Mouse (Mus musculus): ENCODE measurements around the gene Fmnl2. TPM values are rescaled to one million over a fixed set of nuclear protein-coding genes. Genes with fewer than 3 reads are reported as not detected.

Fmnl2 gene
- polyA plus RNA-seq, 1 experiment from 2014 or later = 13.7 TPM

DNA sequence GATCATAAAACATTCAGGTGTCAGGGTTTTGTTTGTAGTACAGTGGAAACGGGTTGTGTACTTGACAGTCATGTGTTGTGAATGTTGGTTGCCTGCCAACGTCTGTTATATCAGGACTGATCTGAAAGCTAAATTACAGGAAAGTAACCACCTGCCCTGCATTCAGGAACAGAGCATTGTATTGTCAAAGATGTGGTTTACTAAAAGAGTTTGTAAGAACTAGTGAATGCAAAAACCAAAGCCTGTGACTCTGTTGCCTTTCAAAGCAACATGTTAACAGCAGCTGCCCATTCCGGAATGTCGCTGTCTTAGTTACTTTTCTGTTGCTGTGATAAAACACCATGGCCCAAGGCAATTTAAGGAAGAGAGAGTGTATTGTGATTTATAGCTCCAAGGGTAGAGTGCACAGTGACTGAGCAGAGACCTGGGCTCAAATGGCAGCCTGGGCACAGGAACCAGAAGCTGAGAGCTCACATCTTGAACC is 121.7 kb downstream of the Fmnl2 start:
- H3K27me3 ChIP-seq = no peaks in the 10 kb centered on the region
- 32% methylated on average over 4 of the region's 4 CpGs for WGBS
- peaks cover 53% of the 10 kb centered on the region for H3K4me1 ChIP-seq
- peak overlapping the region; percentile 57; the same call in 1 of the 2 replicates for H3K27ac ChIP-seq
- ATAC-seq (ENCODE audit: insufficient number of reproducible peaks, insufficient read depth, low FRiP score, low TSS enrichment, low read depth) = no peak
- no peak overlapping the region for H3K4me2 ChIP-seq
- no peaks in the 10 kb centered on the region for H3K36me3 ChIP-seq
- no peak overlapping the region for H3K4me3 ChIP-seq
- H3K9me3 ChIP-seq = no peaks in the 10 kb centered on the region
- H3K9ac ChIP-seq = no peak overlapping the region

DNA sequence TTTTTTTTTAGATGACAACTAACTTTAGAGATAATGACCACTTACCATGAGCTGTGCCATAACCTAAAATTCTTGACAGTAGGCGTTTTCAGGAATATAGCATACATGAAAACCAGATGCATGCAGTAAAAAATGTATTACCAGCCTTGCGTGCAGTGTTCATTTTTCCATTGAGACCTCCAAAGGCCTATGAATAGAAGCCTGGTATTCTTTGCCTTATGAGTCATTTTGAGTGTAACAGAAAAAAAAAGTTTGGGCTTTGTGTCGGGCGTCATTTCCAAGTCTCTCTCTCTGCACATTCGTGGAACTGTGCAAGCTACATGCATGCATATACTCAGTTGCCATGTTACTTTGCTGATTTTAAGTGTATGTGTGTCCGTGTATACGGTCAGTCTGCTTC is 123.5 kb downstream of the Fmnl2 start:
- Histone ChIP-seq H3K4me3 (no peak overlapping the region), H3K9ac (no peak overlapping the region), H3K4me2 (no peak overlapping the region), H3K27ac (peak overlapping the region; percentile 60), H3K36me3 (no peaks in the 10 kb centered on the region), H3K4me1 (peaks cover 59% of the 10 kb centered on the region), H3K9me3 (no peaks in the 10 kb centered on the region), H3K27me3 (no peaks in the 10 kb centered on the region)
- WGBS = 58% methylated on average over 7 of the region's 7 CpGs
- no peak for ATAC-seq (ENCODE audit: insufficient number of reproducible peaks, insufficient read depth, low FRiP score, low TSS enrichment, low read depth)

DNA sequence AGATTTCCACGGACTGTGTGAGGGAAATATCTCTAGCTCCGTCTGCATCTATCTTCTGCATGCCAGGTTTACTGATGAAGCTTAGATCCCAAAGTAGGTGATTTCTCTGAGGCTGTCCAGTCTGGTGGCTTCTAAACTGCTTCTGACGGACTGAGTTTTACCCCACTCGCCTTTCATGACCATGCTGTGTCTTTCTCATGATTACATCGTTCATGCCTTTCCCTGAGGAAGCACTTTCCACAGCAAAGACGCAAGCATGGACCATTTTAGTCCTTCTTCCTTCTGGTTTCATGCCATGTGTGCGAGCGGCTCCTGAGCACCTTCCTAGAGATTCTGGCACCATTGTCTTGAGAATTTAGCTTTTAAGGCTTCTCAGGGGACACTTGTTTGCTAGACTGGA is 123.9 kb downstream of the Fmnl2 start:
- Histone ChIP-seq H3K27ac (peak overlapping the region; percentile 60), H3K4me3 (no peak overlapping the region), H3K27me3 (no peaks in the 10 kb centered on the region), H3K9me3 (no peaks in the 10 kb centered on the region), H3K9ac (no peak overlapping the region), H3K4me1 (peaks cover 57% of the 10 kb centered on the region), H3K36me3 (no peaks in the 10 kb centered on the region), H3K4me2 (no peak overlapping the region)
- ATAC-seq (ENCODE audit: insufficient number of reproducible peaks, insufficient read depth, low FRiP score, low TSS enrichment, low read depth) = no peak
- WGBS = 89% methylated on average over 8 of the region's 8 CpGs

DNA sequence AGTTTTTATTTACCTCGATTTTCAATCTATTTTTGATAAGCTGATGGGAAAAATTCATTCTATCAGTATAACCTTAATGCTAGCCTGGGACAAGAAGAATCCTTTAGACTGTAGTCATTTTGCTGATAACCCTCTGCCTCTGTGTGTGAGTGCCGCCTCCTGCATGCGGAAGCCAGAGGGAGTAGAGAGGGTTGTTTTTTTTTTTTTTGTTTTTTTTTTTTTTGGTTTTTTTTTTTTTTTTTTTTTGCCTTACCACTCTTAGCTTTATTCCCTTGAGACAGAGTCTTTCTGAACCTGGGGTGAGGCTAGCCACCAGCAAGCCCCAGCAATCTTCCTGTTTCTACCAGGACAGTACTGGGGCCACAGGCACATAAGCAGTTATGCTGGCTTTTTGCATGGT is 124.8 kb downstream of the Fmnl2 start:
- Histone ChIP-seq H3K9ac (no peak overlapping the region), H3K4me2 (no peak overlapping the region), H3K36me3 (no peaks in the 10 kb centered on the region), H3K27me3 (no peaks in the 10 kb centered on the region), H3K9me3 (no peaks in the 10 kb centered on the region), H3K4me1 (peaks cover 57% of the 10 kb centered on the region), H3K27ac (no peak overlapping the region), H3K4me3 (no peak overlapping the region)
- WGBS = 84% methylated on average over 3 of the region's 3 CpGs
- no peak for ATAC-seq (ENCODE audit: insufficient number of reproducible peaks, insufficient read depth, low FRiP score, low TSS enrichment, low read depth)

DNA sequence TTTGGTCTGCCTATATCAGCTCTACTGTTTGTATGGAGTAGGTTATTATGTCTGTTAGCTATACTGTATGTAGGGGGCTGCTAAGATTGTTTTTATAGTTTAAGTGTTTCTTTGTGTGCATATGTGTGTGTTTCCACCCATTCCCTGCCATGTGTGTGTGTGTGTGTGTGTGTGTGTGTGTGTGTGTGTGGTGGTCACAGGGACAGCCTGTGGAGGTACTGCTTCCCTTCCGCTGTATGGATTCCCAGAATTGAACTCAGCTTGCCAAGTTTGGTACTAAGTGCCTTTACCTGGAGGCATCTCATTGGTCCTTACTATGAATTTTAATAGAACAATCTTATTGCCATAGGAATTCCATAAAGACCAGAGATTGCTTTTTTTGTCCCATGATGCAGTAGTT is 126.9 kb downstream of the Fmnl2 start:
- 90% methylated on average over 1 of the region's 1 CpGs for WGBS
- H3K27ac ChIP-seq = no peak overlapping the region
- H3K27me3 ChIP-seq = no peaks in the 10 kb centered on the region
- H3K9me3 ChIP-seq = no peaks in the 10 kb centered on the region
- ATAC-seq (ENCODE audit: insufficient number of reproducible peaks, insufficient read depth, low FRiP score, low TSS enrichment, low read depth) = no peak
- H3K4me1 ChIP-seq = peaks cover 45% of the 10 kb centered on the region
- H3K36me3 ChIP-seq = no peaks in the 10 kb centered on the region
- H3K9ac ChIP-seq = no peak overlapping the region
- no peak overlapping the region for H3K4me2 ChIP-seq
- no peak overlapping the region for H3K4me3 ChIP-seq

DNA sequence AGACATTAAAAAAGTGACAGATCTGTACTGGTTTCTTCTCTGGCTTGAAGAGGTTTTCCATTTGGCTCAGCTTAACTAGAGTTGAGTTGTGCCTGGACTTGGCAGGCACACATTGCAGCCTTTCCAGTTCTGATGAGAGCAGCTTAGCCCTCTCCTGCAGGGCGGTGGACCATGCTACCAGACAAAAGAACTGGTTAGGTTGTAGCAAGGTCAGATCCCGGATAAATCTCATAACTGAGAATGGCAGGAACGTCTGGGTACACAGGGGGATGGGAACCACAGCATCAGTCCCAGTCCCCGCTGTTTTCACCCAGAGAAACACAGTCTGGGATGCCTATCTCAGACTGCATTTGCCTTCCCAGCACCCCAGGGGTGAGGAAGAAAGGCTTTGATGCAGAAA is 127.5 kb downstream of the Fmnl2 start:
- H3K9me3 ChIP-seq = no peaks in the 10 kb centered on the region; the same call in 1 of the 2 replicates
- no peak for ATAC-seq (ENCODE audit: insufficient number of reproducible peaks, insufficient read depth, low FRiP score, low TSS enrichment, low read depth)
- no peak overlapping the region for H3K4me2 ChIP-seq
- peaks cover 38% of the 10 kb centered on the region for H3K4me1 ChIP-seq
- H3K4me3 ChIP-seq = no peak overlapping the region
- no peaks in the 10 kb centered on the region for H3K36me3 ChIP-seq
- peak overlapping the region; percentile 33; the same call in 1 of the 2 replicates for H3K27ac ChIP-seq
- H3K9ac ChIP-seq = no peak overlapping the region
- H3K27me3 ChIP-seq = no peaks in the 10 kb centered on the region
- WGBS = 43% methylated on average over 4 of the region's 4 CpGs

DNA sequence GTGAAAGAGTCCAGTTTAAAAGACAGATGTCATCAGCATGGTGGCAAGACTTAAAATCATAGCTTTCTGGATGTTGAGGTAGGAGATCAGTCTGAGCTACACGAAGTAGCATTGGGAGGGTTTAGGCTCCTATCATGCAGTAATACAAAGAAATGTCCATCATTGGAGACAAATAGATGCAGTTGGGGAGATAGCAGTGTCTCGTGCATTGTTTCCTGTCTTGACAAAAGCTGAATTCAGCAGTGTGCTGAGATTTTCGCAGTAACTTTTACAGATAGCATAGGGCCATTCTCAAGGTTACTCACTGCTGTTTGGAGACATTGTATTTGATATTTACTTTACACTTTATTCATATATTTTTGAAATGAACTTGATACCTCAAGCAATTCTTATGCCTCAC is 128.7 kb downstream of the Fmnl2 start:
- H3K4me1 ChIP-seq = peaks cover 36% of the 10 kb centered on the region
- WGBS = 81% methylated on average over 3 of the region's 3 CpGs
- no peak for ATAC-seq (ENCODE audit: insufficient number of reproducible peaks, insufficient read depth, low FRiP score, low TSS enrichment, low read depth)

DNA sequence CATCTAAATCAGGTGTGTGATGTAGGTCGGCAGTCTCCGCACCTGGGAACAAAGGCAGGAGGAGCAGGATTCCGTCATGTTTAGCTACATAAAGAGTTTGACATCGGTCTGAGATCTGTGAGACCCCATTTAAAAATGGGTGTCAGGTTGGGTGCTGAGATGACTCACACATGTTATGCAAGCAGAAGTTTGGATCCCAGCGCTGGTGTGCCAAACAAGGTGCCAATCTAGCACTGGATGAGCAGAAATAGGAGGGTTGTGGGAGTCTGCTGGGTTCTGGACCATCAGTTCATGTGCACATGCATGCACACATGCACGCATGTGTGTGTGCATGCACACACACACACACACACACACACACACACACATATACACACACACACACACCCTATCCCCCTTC is 129.4 kb downstream of the Fmnl2 start:
- no peak overlapping the region for H3K27ac ChIP-seq
- no peak overlapping the region for H3K9ac ChIP-seq
- no peak for ATAC-seq (ENCODE audit: insufficient number of reproducible peaks, insufficient read depth, low FRiP score, low TSS enrichment, low read depth)
- no peaks in the 10 kb centered on the region for H3K36me3 ChIP-seq
- no peak overlapping the region for H3K4me2 ChIP-seq
- peaks cover 37% of the 10 kb centered on the region for H3K4me1 ChIP-seq
- WGBS = 94% methylated on average over 6 of the region's 6 CpGs
- no peaks in the 10 kb centered on the region for H3K27me3 ChIP-seq
- no peaks in the 10 kb centered on the region; the same call in 1 of the 2 replicates for H3K9me3 ChIP-seq
- H3K4me3 ChIP-seq = no peak overlapping the region

More for the DNA sequence above, 128.7 kb downstream of the Fmnl2 start:
- H3K4me3 ChIP-seq = no peak overlapping the region
- no peaks in the 10 kb centered on the region for H3K36me3 ChIP-seq
- no peaks in the 10 kb centered on the region for H3K27me3 ChIP-seq
- no peak overlapping the region for H3K27ac ChIP-seq
- H3K9ac ChIP-seq = no peak overlapping the region
- H3K9me3 ChIP-seq = no peaks in the 10 kb centered on the region; the same call in 1 of the 2 replicates
- H3K4me2 ChIP-seq = no peak overlapping the region

DNA sequence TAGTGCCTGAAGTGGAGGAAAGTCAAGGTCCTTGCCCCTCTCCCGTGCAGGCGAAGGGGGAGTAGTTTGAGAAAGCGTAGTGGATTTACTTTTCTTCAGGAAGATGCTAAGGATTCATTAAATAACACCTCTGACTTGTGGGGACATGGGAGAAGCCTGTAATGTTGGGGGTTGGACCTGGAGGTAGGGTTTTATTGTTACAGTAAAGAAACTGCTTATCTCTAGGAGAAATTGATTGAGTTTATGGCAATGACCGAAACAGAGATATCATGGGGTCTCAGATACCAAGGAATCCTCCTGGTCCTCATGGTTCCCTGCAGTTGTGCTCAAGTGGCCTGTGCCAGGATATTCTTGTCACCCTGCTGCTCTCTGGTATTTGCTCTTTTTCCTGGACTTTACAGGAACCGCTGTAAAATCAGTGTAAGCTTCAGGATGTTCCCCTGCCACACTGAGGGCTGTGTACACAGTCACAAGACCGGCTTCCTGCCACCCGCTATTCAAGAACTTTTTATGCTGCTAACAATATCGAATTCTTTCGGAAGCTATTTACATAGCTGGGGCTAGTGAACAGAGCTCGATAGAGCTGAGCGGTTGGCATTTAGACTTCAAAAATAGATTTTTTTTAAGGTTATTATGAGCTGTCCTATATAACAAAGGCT is 130.1 kb downstream of the Fmnl2 start:
- no peak overlapping the region for H3K27ac ChIP-seq
- no peak for ATAC-seq (ENCODE audit: insufficient number of reproducible peaks, insufficient read depth, low FRiP score, low TSS enrichment, low read depth)
- WGBS = 67% methylated on average over 11 of the region's 11 CpGs

DNA sequence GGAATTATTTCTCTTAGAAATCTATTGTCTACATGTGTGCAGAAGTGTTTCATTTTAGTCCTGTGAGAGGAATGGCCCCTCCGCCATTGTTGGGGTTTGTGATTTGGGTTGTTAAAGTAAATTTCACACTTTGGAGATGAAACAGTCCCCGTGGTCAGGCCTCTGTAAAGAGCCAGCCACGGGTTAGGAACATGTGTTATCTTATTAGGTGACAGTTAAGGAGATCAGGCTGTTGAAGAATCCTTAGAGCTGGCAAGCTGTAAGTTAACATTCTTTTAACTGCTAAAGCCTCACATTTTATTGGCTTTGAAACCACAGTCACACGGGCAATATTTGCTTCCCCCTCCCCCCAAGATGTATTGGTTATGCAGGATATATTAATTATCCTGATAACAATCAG is 131.7 kb downstream of the Fmnl2 start:
- Histone ChIP-seq H3K9ac (no peak overlapping the region), H3K9me3 (no peaks in the 10 kb centered on the region; the same call in 1 of the 2 replicates), H3K4me2 (no peak overlapping the region), H3K27ac (no peak overlapping the region), H3K27me3 (no peaks in the 10 kb centered on the region), H3K4me3 (no peak overlapping the region), H3K4me1 (peaks cover 37% of the 10 kb centered on the region), H3K36me3 (no peaks in the 10 kb centered on the region)
- 74% methylated on average over 4 of the region's 4 CpGs for WGBS
- no peak for ATAC-seq (ENCODE audit: insufficient number of reproducible peaks, insufficient read depth, low FRiP score, low TSS enrichment, low read depth)

More for the DNA sequence above, 130.1 kb downstream of the Fmnl2 start:
- no peaks in the 10 kb centered on the region for H3K36me3 ChIP-seq
- H3K27me3 ChIP-seq = no peaks in the 10 kb centered on the region
- H3K9ac ChIP-seq = no peak overlapping the region
- no peak overlapping the region for H3K4me2 ChIP-seq
- H3K4me3 ChIP-seq = no peak overlapping the region
- no peaks in the 10 kb centered on the region; the same call in 1 of the 2 replicates for H3K9me3 ChIP-seq
- peaks cover 37% of the 10 kb centered on the region for H3K4me1 ChIP-seq

DNA sequence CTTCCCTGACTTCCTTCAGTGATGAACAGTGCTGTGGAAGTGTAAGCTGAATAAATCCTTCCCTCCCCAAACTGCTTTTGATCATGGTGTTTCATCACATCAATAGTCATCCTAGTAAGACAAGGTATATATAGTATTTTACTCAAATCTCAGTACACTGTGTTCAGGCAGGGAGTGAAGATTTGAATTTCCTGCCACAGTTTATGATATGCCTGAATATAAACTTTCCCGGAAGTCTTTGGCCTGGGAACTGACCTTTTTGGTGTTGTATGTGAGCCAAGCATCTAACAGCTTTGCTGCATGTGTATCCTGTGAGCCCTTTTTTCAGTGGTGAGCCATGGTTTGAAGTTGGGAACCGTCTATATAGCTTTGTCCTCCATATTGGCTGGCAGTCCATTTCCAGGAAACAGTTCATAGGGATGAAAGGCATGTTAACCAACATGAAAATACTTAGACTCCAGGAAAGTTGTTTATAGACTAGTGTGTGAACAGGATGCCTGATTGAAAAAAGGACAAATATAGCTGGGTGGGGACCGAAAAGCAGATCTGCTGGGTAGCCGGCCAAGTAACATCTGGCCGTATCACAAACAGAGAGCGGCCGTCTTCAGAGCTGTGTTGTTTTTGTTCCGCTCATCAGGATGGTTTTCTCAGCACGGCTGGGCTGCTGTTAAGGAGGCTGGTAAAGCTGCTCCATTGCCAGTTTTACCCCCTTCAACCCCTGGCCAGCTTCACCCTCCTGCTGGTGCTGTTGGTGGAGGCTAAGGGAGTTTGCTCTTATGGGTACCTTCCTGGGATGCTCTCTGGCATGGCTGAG is 133.4 kb downstream of the Fmnl2 start:
- H3K4me2 ChIP-seq = peak overlapping the region; percentile 21
- peaks cover 25% of the 10 kb centered on the region for H3K4me1 ChIP-seq
- no peaks in the 10 kb centered on the region for H3K27me3 ChIP-seq
- H3K36me3 ChIP-seq = no peaks in the 10 kb centered on the region
- 41% methylated on average over 9 of the region's 9 CpGs for WGBS
- H3K4me3 ChIP-seq = no peak overlapping the region
- no peak for ATAC-seq (ENCODE audit: insufficient number of reproducible peaks, insufficient read depth, low FRiP score, low TSS enrichment, low read depth)
- peak overlapping the region; percentile 66; the same call in 1 of the 2 replicates for H3K27ac ChIP-seq
- no peaks in the 10 kb centered on the region; the same call in 1 of the 2 replicates for H3K9me3 ChIP-seq
- no peak overlapping the region for H3K9ac ChIP-seq

Measured in embryonic facial prominence, embryonic 13.5 days (tissue).